Mouse (Mus musculus) E14TG2a.4 (cell line): Measurements from ENCODE around the gene Gns.

ENCODE experiments used
- CTCF ChIP-seq: conservative IDR thresholded peaks from 2 replicates; pipeline ENCODE4 v1.5.1; 2014; ENCODE audit warnings: low read length
- NANOG ChIP-seq: IDR thresholded peaks from 2 replicates; pipeline ENCODE4 v1.6.1; 2014; ENCODE audit warnings: borderline replicate concordance, low read length, mixed read lengths

GRCm38 (mm10) chr10:121334576-121334975, 30.3 kb upstream of the Gns start:
- peak; percentile 96 for TF ChIP-seq CTCF
- TF ChIP-seq NANOG, result no peak
